Mouse (Mus musculus): ENCODE results near the gene Prrg1. TPM values are rescaled to one million over a fixed set of nuclear protein-coding genes. Genes with fewer than 3 reads are reported as not detected.

Prrg1 gene
- 1.2 and 1.6 TPM in 2 replicates for polyA plus RNA-seq (2012; rRNA removed)
- polyA plus RNA-seq (2014; fragmentation: Nextera tagmentation; extraction: Ambion mirVana): 2.0 and 2.1 TPM in 2 replicates

- ATAC-seq (ENCODE audit: insufficient read depth): peak; percentile 91
- TF ChIP-seq CTCF (IDR thresholded peaks at IDR 0.05; ENCODE audit: low read depth) (no peak), EP300 (IDR thresholded peaks at IDR 0.05; ENCODE audit: low read depth) (no peak)
- 10% methylated on average over 34 of the region's 36 CpGs for WGBS (ENCODE audit: insufficient replicate concordance)
- peak; percentile 35 to 42 (median 37) for DNase-seq (ENCODE audit: low read depth in 3 of 3, low spot score in 3 of 3)
- Histone ChIP-seq H3K27me3 (ENCODE audit: control insufficient read depth, insufficient read depth, low read length) (no peaks in the 10 kb centered on the region), H3K36me3 (replicated peaks; ENCODE audit: control insufficient read depth, insufficient read depth, low read depth) (no peaks in the 10 kb centered on the region), H3K9ac (replicated peaks) (peak within 1 kb of the TSS; percentile 43), H3K27ac (peak within 1 kb of the TSS; percentile 21), H3K4me2 (ENCODE audit: low read depth) (peak within 1 kb of the TSS; percentile 58), H3K9me3 (ENCODE audit: control insufficient read depth, low read length) (no peaks in the 10 kb centered on the region), H3K4me3 (ENCODE audit: insufficient read depth in 1 of 2, low read depth in 2 of 2, low read length in 2 of 2) (peak within 1 kb of the TSS; percentile 56 to 81), H3K4me1 (replicated peaks; ENCODE audit: control insufficient read depth in 2 of 2, insufficient read depth in 2 of 2, low read length in 1 of 2) (no peaks in the 10 kb centered on the region)
Observed at GRCm38 (mm10) chrX:78583202-78584004, at the start of gene Prrg1. Gene Prrg1 (minus strand): TSS chrX:78583896.

- Histone ChIP-seq H3K27ac (no peak overlapping the region), H3K9ac (replicated peaks) (no peak overlapping the region), H3K9me3 (ENCODE audit: control insufficient read depth, low read length) (no peaks in the 10 kb centered on the region), H3K27me3 (ENCODE audit: control insufficient read depth, insufficient read depth, low read length) (no peaks in the 10 kb centered on the region), H3K4me1 (replicated peaks; ENCODE audit: control insufficient read depth in 2 of 2, insufficient read depth in 2 of 2, low read length in 1 of 2) (no peaks in the 10 kb centered on the region), H3K4me3 (ENCODE audit: insufficient read depth in 1 of 2, low read depth in 2 of 2, low read length in 2 of 2) (no peak overlapping the region), H3K4me2 (ENCODE audit: low read depth) (no peak overlapping the region), H3K36me3 (replicated peaks; ENCODE audit: control insufficient read depth, insufficient read depth, low read depth) (no peaks in the 10 kb centered on the region)
- no peak for ATAC-seq (ENCODE audit: insufficient read depth)
- no peak for DNase-seq (ENCODE audit: low read depth in 3 of 3, low spot score in 3 of 3)
- no peak for TF ChIP-seq EP300 (IDR thresholded peaks at IDR 0.05; ENCODE audit: low read depth)
- TF ChIP-seq CTCF (IDR thresholded peaks at IDR 0.05; ENCODE audit: low read depth): no peak
- 45% methylated on average over 2 of the region's 2 CpGs for WGBS (ENCODE audit: insufficient replicate concordance)
Observed at GRCm38 (mm10) chrX:78605814-78606213, 22.1 kb upstream of the Prrg1 start.

GRCm38 (mm10) chrX:78593138-78593537 is 9.4 kb upstream of the Prrg1 start:
- no peak for ATAC-seq (ENCODE audit: insufficient read depth)
- no peak for DNase-seq (ENCODE audit: low read depth in 3 of 3, low spot score in 3 of 3)
- 22% methylated on average over 2 of the region's 2 CpGs for WGBS (ENCODE audit: insufficient replicate concordance)
- H3K36me3 ChIP-seq (replicated peaks; ENCODE audit: control insufficient read depth, insufficient read depth, low read depth): no peaks in the 10 kb centered on the region
- no peaks in the 10 kb centered on the region for H3K9me3 ChIP-seq (ENCODE audit: control insufficient read depth, low read length)
- no peak overlapping the region for H3K4me2 ChIP-seq (ENCODE audit: low read depth)
- H3K4me3 ChIP-seq (ENCODE audit: insufficient read depth in 1 of 2, low read depth in 2 of 2, low read length in 2 of 2): no peak overlapping the region
- no peak overlapping the region for H3K9ac ChIP-seq (replicated peaks)
- no peaks in the 10 kb centered on the region for H3K27me3 ChIP-seq (ENCODE audit: control insufficient read depth, insufficient read depth, low read length)
- H3K4me1 ChIP-seq (replicated peaks; ENCODE audit: control insufficient read depth in 2 of 2, insufficient read depth in 2 of 2, low read length in 1 of 2): no peaks in the 10 kb centered on the region
- no peak overlapping the region for H3K27ac ChIP-seq
- TF ChIP-seq EP300 (IDR thresholded peaks at IDR 0.05; ENCODE audit: low read depth) (no peak), CTCF (IDR thresholded peaks at IDR 0.05; ENCODE audit: low read depth) (no peak)

- WGBS (ENCODE audit: insufficient replicate concordance): 5% methylated on average over 14 of the region's 21 CpGs
- H3K4me1 ChIP-seq (replicated peaks; ENCODE audit: control insufficient read depth in 2 of 2, insufficient read depth in 2 of 2, low read length in 1 of 2): no peaks in the 10 kb centered on the region
- peak overlapping the region; percentile 43 for H3K9ac ChIP-seq (replicated peaks)
- DNase-seq (ENCODE audit: low read depth in 3 of 3, low spot score in 3 of 3) (peak in 1 of 3 experiments; percentile 41), ATAC-seq (ENCODE audit: insufficient read depth) (peak; percentile 64; the same call in 1 of the 2 replicates)
- no peaks in the 10 kb centered on the region for H3K9me3 ChIP-seq (ENCODE audit: control insufficient read depth, low read length)
- peak overlapping the region; percentile 58 for H3K4me2 ChIP-seq (ENCODE audit: low read depth)
- H3K27me3 ChIP-seq (ENCODE audit: control insufficient read depth, insufficient read depth, low read length): no peaks in the 10 kb centered on the region
- H3K27ac ChIP-seq: no peak overlapping the region
- H3K36me3 ChIP-seq (replicated peaks; ENCODE audit: control insufficient read depth, insufficient read depth, low read depth): no peaks in the 10 kb centered on the region
- no peak for TF ChIP-seq CTCF (IDR thresholded peaks at IDR 0.05; ENCODE audit: low read depth)
- TF ChIP-seq EP300 (IDR thresholded peaks at IDR 0.05; ENCODE audit: low read depth): no peak
- peak overlapping the region; percentile 56 to 81; a peak in 3 of 4 replicates for H3K4me3 ChIP-seq (ENCODE audit: insufficient read depth in 1 of 2, low read depth in 2 of 2, low read length in 2 of 2)
Observed at GRCm38 (mm10) chrX:78582854-78583201, 868 bp downstream of the Prrg1 start.

- Histone ChIP-seq H3K9me3 (ENCODE audit: control insufficient read depth, low read length) (no peaks in the 10 kb centered on the region), H3K36me3 (replicated peaks; ENCODE audit: control insufficient read depth, insufficient read depth, low read depth) (no peaks in the 10 kb centered on the region), H3K4me2 (ENCODE audit: low read depth) (no peak overlapping the region), H3K9ac (replicated peaks) (no peak overlapping the region), H3K4me1 (replicated peaks; ENCODE audit: control insufficient read depth in 2 of 2, insufficient read depth in 2 of 2, low read length in 1 of 2) (no peaks in the 10 kb centered on the region), H3K27me3 (ENCODE audit: control insufficient read depth, insufficient read depth, low read length) (no peaks in the 10 kb centered on the region), H3K4me3 (ENCODE audit: insufficient read depth in 1 of 2, low read depth in 2 of 2, low read length in 2 of 2) (no peak overlapping the region), H3K27ac (no peak overlapping the region)
- DNase-seq (ENCODE audit: low read depth in 3 of 3, low spot score in 3 of 3): no peak
- ATAC-seq (ENCODE audit: insufficient read depth): no peak
- whole genome bisulfite sequencing (ENCODE audit: insufficient replicate concordance): 37% methylated on average over 2 of the region's 2 CpGs
- TF ChIP-seq EP300 (IDR thresholded peaks at IDR 0.05; ENCODE audit: low read depth) (no peak), CTCF (IDR thresholded peaks at IDR 0.05; ENCODE audit: low read depth) (no peak)
Observed at GRCm38 (mm10) chrX:78563451-78563850, 20.2 kb downstream of the Prrg1 start.

Data from liver, embryonic 14.5 days (tissue).